Mouse (Mus musculus) E14TG2a.4 (cell line): Measurements from ENCODE around the gene Apln.
A peak's percentile ranks its signal among the peaks of the same experiment; 100 is the strongest.

Source experiments
- H3K27me3 ChIP-seq: 2 replicates; pipeline ENCODE4 v1.6.1; 2014; ENCODE audit warnings: low read length, control low read depth; ENCODE audit not compliant: insufficient read depth
- H3K36me3 ChIP-seq: 2 replicates; pipeline ENCODE4 v1.6.1; 2014; ENCODE audit warnings: low read length, control low read depth; ENCODE audit not compliant: insufficient read depth
- H3K4me1 ChIP-seq: replicated peaks from 2 replicates; pipeline ENCODE4 v1.6.1; 2014; ENCODE audit warnings: low read depth, low read length, control low read depth
- H3K4me3 ChIP-seq: replicated peaks from 2 replicates; pipeline ENCODE4 v1.5.1; 2014; ENCODE audit warnings: mild to moderate bottlenecking, low read length
- H3K9me3 ChIP-seq: 2 replicates; pipeline ENCODE4 v1.6.1; 2014; ENCODE audit warnings: low read length, control low read depth
- CTCF ChIP-seq: conservative IDR thresholded peaks from 2 replicates; pipeline ENCODE4 v1.5.1; 2014; ENCODE audit warnings: low read length
- NANOG ChIP-seq: IDR thresholded peaks from 2 replicates; pipeline ENCODE4 v1.6.1; 2014; ENCODE audit warnings: borderline replicate concordance, low read length, mixed read lengths
- POU5F1 ChIP-seq: IDR thresholded peaks from 2 replicates; pipeline ENCODE4 v1.6.1; 2014; ENCODE audit warnings: low read length, borderline replicate concordance

Gene Apln

DNA sequence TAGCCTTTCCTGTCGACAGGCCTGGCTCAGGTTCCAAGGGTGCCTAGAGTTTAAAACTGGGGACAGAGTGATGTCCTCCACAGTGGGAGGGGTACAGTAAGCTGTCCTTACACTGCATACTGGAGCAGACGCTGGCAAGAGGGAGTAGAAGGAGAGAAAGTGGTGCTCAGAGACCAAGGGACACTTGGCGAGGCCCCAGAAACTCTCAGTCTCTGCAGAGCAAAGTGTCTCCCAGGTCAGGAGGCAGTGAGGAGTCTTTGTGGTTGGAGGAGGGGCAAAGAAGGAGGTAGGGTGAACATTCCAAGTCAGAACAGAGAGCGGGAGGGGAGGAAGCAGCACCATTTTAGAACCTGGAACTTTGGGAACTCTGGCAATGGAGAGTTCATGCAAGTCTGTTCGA lies 2.8 kb downstream of the Apln start:
- TF ChIP-seq NANOG (no peak), POU5F1 (no peak), CTCF (no peak)
- Histone ChIP-seq H3K4me1 (no peaks in the 10 kb centered on the region), H3K4me3 (no peak overlapping the region), H3K27me3 (peaks cover 80% of the 10 kb centered on the region), H3K36me3 (no peaks in the 10 kb centered on the region), H3K9me3 (no peaks in the 10 kb centered on the region)

DNA sequence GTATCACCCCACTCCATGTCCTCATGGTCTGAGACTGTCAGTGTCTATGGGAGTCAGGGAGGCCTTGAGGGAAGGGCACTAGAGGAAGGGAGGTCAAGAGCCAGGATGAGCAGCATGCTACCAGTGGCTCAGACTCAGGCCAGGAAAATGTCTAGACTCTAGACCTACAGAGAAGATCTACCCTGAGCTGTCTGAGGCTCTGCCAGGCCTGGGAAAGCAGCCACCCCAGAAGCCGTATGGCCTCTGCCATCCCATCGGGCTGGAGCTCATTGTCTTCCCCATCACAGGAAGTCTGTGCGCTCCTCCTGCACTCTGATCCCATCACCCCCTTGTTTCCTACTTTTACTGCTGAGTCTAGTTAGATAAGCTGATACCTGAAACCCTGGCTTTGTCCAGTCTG lies 4.1 kb downstream of the Apln start:
- no peak for TF ChIP-seq POU5F1
- no peak for TF ChIP-seq CTCF
- TF ChIP-seq NANOG = no peak
- peaks cover 77% of the 10 kb centered on the region for H3K27me3 ChIP-seq
- H3K4me3 ChIP-seq = no peak overlapping the region
- H3K36me3 ChIP-seq = no peaks in the 10 kb centered on the region
- H3K9me3 ChIP-seq = no peaks in the 10 kb centered on the region
- no peaks in the 10 kb centered on the region for H3K4me1 ChIP-seq

- no peak for TF ChIP-seq NANOG
- no peak for TF ChIP-seq CTCF
- no peak for TF ChIP-seq POU5F1
- Histone ChIP-seq H3K4me1 (no peaks in the 10 kb centered on the region; the same call in 1 of the 2 replicates), H3K27me3 (peaks cover 43% of the 10 kb centered on the region), H3K4me3 (no peak overlapping the region), H3K9me3 (no peaks in the 10 kb centered on the region), H3K36me3 (no peaks in the 10 kb centered on the region)
Observed at GRCm38 (mm10) chrX:48022811-48023210, 11.8 kb downstream of the Apln start.

- peak; percentile 66 for TF ChIP-seq CTCF
- TF ChIP-seq POU5F1 = no peak
- Histone ChIP-seq H3K9me3 (no peaks in the 10 kb centered on the region), H3K4me3 (no peak overlapping the region), H3K4me1 (no peaks in the 10 kb centered on the region; the same call in 1 of the 2 replicates), H3K36me3 (no peaks in the 10 kb centered on the region), H3K27me3 (peaks cover 28% of the 10 kb centered on the region)
Observed at GRCm38 (mm10) chrX:48019940-48020339, 14.7 kb downstream of the Apln start.

GRCm38 (mm10) chrX:48019359-48019758 lies 15.3 kb downstream of the Apln start:
- TF ChIP-seq CTCF = no peak
- TF ChIP-seq NANOG = no peak
- no peak for TF ChIP-seq POU5F1
- no peaks in the 10 kb centered on the region; the same call in 1 of the 2 replicates for H3K4me1 ChIP-seq
- no peak overlapping the region for H3K4me3 ChIP-seq

GRCm38 (mm10) chrX:48016906-48017601 lies 17.6 kb downstream of the Apln start:
- TF ChIP-seq CTCF (no peak), POU5F1 (no peak)
- no peak overlapping the region for H3K4me3 ChIP-seq

More at GRCm38 (mm10) chrX:48019359-48019758, 15.3 kb downstream of the Apln start:
- H3K27me3 ChIP-seq = peaks cover 28% of the 10 kb centered on the region
- no peaks in the 10 kb centered on the region for H3K36me3 ChIP-seq
- H3K9me3 ChIP-seq = no peaks in the 10 kb centered on the region

DNA sequence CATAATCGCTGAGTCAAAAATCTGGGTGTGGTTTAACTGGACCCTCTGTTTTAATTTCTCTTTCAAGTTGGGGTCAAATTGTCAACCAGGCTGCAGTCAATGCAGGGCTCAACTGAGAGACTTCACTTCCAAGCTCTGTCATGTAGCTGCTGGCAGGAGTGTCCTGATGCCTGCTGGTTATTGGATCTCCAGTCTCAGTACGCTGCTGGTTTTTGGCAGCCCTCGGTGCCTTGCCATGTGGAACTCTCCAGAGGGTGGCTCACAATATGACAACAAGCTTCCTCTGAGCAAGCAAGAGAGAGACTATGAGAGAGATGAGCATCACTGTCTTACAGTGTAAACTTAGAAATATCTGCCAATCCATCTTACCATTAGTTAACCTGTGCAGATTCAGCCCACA lies 23.0 kb downstream of the Apln start:
- no peaks in the 10 kb centered on the region for H3K9me3 ChIP-seq
- no peaks in the 10 kb centered on the region for H3K36me3 ChIP-seq
- no peaks in the 10 kb centered on the region for H3K27me3 ChIP-seq
- H3K4me1 ChIP-seq = no peaks in the 10 kb centered on the region
- TF ChIP-seq NANOG (no peak), POU5F1 (no peak), CTCF (no peak)
- H3K4me3 ChIP-seq = no peak overlapping the region

More at GRCm38 (mm10) chrX:48016906-48017601, 17.6 kb downstream of the Apln start:
- peaks cover 22% of the 10 kb centered on the region for H3K27me3 ChIP-seq
- H3K36me3 ChIP-seq = no peaks in the 10 kb centered on the region
- no peaks in the 10 kb centered on the region; the same call in 1 of the 2 replicates for H3K4me1 ChIP-seq
- no peaks in the 10 kb centered on the region for H3K9me3 ChIP-seq

DNA sequence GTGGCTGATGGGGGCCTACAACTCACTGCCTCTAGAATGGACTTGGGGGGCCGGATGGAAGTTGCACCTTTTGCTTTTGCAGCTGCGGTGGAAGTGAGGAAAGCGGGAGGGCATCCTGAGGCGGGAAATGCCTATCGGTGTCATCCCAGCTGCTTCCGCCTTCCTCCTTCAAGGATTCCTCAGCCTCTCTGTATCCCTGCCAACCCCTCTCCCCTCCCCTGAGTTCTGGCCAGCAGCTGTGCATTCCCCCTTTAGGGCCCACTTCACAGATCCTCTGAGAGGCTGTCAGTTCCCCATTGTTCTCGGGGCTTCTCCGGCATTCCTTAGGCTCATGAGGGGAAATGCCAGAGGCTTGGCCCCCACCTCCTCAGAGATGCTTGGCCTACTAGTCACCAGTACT lies 28.6 kb downstream of the Apln start:
- Histone ChIP-seq H3K9me3 (no peaks in the 10 kb centered on the region), H3K4me3 (no peak overlapping the region), H3K4me1 (no peaks in the 10 kb centered on the region), H3K27me3 (no peaks in the 10 kb centered on the region), H3K36me3 (no peaks in the 10 kb centered on the region)
- TF ChIP-seq NANOG (no peak), CTCF (no peak)

DNA sequence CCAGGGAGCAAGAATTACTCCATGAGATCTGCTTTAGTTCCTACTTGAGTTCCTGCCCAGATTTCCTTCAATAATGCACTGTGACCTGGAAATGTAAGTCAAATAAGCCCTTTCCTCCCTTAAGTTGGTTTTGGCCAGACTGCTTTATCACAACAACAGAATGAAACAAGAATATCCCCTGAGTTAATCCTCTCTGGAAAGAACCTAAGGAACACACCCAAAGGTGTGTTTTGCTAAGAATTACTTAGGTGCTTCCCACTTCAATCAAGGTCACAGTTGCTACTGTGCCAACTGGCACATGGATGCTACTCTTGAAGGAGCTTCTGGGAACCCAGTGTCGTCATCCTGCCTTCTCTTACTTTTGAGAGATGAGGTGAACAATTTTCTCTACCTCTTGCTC lies 29.9 kb downstream of the Apln start:
- H3K36me3 ChIP-seq = no peaks in the 10 kb centered on the region
- no peak for TF ChIP-seq CTCF
- TF ChIP-seq POU5F1 = no peak
- no peak for TF ChIP-seq NANOG
- H3K9me3 ChIP-seq = no peaks in the 10 kb centered on the region
- no peak overlapping the region for H3K4me3 ChIP-seq
- H3K4me1 ChIP-seq = no peaks in the 10 kb centered on the region
- no peaks in the 10 kb centered on the region for H3K27me3 ChIP-seq
